Mouse (Mus musculus) naive thymus-derived CD4-positive, alpha-beta T cell, adult 2 months (primary cell): ENCODE measurements around the gene Tmem165.

Experiments used
- DNase-seq: peaks from one replicate; pipeline ENCODE4 v3.0.0-alpha.2; 2011; ENCODE audit warnings: low read depth

Tmem165 gene

DNA sequence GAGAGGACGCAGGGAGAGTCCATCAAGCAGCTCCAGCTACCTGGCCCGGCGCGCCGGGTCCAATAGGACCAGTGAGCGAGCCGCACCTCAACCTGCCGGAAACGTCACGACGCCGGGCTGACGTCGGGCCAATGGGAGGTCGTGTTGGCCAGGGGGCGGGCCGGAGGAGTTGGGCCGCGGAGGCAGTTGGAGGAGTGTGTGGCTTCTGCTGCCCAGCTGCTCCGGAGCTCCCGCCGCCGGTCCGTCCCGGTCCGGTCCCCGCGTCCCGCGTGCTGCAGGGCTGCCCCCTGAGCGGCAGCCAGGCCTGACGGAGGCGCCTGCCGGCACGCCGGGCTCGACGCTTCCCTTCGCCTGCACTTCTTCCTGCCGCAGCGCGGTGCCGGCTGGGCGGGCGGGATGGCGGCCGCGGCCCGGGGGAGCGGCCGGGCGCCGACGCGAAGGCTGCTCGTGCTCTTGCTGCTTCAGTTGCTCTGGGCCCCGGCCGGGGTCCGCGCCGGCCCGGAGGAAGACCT lies at the start of gene Tmem165:
Gene Tmem165 (plus strand): TSS at position 131 of the 512 bp plus-strand sequence.
- peak; percentile 91 for DNase-seq

DNA sequence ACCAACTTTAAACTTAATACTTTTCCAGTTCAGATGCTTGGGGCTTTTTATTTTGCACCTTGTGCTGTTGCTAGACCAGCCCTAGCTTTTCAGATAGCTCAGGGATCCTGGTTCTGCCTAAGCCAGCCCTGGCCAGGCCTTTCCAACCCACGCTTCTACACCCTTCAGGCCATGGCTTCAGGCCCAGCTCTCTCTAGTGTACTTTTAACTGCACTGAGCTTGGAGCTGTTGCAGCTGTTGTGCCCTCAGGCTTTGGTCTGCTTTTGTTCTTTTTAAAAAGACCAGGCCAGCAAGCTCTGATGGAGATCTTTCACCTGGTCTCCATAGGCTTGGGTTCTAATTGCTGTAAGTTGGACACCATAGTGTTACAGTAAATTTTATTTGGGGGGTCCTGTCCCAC lies 48.0 kb upstream of the Tmem165 start:
- DNase-seq = no peak

DNA sequence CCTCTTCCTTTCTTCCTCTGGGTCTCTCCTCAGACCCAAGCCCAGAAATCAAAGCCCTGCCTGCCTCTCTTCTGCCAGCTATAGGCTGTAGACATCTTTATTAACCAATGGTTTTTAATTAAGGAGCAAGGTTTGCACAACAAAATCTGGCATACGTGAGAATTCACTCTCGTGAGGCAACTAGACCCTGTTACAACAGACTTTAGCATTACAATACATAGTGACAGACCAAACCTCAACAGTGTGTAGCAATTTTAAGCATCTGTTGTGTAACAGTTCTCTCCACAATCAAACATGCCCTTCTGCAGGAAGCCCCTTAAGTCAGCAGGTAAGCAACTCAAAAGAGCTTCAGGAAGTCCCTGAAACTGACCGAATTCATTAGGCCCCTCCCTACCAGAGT lies 47.4 kb upstream of the Tmem165 start:
- no peak for DNase-seq

DNA sequence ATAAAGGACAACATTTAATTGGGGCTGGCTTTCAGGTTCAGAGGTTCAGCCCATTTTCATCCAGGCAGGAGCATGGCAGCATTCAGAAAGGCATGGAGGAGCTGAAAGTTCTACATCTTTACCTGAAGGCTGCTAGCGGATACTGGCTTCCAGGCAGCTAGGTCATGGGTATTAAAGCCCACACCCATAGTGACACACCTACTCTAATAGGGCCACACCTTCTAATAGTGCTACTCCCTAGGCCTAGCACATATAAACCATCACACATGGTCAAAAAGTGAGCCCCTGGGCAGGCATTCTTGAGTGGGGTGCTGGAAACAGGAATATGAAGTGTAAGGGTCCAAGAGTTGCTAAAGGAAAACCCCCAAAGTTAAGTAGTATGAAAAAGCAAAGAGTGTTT lies 46.1 kb upstream of the Tmem165 start:
- DNase-seq = no peak

DNA sequence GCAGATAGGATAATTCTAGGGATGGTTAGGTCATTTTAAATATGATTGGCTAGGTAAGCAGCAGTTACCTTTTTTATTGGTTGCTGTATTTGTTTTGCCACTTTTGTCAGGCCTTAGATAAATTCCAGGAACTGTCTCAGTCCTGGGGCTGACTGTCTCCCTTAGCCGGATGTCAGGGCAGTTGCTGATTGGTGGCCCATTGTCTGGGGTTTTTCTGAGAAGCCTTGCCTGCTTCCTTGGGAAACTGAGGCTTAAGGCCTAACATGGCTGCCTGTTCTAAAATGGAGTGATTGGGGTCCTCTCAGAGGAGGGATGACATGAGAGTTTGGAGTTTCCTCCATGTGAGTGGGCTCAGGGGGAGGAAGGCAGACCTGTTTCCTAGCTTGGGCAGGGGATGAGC lies 45.6 kb upstream of the Tmem165 start:
- DNase-seq = no peak

DNA sequence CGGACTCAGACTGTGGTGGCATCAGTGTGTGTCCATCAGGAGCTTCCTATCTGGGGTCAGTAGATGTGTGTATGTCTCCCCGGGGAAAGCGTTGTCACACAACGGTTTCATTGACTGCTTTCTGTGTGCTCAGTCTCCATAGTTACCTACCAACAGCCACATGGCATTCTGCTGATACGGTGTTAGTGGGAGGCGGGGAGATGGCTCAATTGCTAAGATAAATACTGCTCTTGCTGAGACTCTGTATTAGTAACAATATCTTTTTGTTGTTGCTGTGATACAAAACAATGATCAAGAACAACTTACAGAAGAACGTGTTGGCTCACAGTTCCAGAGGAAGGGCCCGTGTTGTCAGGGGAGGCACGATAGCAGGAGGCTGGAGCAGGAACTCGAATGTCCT lies 45.2 kb upstream of the Tmem165 start:
- no peak for DNase-seq

DNA sequence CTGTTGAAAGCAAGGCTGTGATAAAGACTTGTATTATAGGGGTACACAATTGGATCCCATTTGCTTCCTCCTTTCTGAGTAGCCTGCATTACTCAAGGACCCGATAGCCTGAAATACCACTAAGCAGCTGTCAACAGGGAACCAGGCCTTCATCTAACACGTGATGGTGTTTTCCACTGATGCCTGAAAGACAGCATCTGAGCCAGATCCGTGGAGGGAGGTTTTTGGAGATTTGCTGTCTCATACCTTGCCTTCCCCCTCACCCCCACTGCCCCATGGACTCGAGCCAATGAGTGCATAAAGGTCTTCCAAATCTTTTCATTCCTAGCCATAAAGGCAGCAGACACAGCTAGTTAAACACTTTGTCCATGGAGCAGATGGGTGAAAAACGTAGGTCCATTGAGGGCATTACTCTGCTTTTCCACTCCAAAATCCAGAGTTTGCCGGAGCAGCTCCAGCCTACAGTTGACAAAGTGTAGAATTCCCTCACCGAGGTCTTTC lies 44.5 kb upstream of the Tmem165 start:
- peak; percentile 18 for DNase-seq

DNA sequence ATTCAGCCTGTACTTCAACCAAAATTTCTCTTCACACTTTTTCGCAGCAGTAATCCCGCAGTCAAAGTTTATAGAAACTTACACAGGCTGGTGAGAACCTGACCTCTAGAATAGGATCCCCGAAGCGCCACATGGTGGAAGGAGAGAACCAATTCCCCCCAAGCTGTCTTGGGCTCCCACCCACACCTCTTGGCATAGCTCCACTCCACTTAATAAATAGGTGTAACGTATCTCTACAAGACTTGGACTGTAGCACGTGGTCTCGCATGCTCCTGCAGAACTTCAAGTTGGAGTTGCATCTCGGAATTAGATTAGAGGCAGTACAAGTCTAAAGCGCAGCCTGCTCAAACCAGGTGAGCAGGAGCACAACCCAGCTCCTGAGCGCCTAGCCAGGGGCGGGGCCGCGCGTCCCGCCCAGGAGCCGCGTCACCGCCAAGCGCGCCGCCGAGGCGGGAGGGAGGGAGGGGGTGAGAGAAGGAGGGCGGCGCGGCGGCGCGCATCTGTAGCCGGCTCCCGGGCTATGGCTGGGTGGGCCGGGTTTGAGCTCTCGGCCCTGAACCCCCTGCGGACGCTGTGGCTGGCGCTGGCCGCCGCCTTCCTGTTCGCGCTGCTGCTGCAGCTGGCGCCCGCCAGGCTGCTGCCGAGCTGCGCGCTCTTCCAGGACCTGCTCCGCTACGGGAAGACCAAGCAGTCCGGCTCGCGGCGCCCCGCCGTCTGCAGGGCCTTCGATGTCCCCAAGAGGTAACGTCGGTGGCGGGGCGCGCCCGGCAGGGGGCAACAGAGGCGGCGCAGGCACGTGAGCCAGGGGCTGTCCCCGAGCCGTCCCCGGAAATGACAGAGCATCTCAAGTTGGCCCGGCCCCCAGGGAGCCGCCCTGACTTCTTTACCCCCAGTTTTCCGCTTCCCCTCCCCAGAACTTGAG lies 43.6 kb upstream of the Tmem165 start, which contains the start of gene Srd5a3:
Gene Srd5a3 (plus strand): TSS at position 464 of the 922 bp plus-strand sequence.
- peak; percentile 98 for DNase-seq

DNA sequence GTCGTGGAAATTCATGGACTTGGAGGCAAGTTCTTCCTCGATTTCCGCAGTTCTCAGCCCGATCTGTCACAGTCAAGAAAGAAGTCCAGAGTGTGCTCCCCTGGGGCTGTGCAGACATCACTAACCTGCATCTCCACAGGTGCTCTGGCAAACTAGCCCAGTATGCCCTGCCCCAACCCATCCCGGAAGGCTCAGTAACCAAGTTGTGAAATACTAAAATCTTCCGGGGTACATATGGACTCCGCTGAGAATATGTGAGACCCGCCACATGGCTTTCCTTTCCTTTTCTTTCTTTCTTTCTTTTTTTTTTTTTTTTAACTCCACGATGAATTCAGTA lies 43.0 kb upstream of the Tmem165 start:
- no peak for DNase-seq

DNA sequence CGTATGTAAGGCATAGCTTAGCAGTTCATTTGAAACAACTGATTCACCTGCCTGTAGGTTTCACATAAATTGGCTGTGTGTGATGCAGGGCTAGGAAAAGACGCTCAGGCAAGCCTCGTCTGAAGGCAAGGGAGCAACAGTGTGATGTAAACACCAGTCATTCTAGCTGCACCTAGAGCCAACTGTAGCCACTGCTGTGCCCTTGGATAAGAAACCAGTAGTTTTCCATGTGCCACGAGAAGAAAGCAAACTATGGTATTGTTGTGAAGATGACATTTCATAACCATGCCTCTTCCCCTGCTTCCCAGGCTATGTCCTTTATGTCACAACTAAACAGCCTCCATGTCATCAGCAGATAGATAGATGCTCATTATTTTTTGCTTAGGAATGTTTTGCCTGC lies 40.3 kb upstream of the Tmem165 start:
- no peak for DNase-seq

DNA sequence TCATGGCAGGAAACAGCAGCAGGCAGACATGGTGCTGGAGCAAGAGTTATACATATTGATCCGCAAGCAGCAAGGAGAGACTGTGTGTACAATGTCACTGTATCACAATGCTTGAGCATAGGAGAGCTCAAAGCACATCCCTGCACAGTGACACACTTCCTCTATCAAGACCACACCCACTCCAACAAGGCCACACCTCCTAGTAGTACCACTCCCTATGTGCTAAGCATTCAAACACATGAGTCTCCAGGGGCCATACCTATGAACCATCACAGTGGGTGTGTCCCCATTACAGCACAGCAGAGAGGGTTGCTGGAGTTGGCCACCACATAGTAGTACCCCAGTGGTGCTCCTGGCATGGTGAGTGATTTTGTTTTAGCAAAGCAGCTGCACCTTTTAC lies 37.3 kb upstream of the Tmem165 start:
- no peak for DNase-seq

DNA sequence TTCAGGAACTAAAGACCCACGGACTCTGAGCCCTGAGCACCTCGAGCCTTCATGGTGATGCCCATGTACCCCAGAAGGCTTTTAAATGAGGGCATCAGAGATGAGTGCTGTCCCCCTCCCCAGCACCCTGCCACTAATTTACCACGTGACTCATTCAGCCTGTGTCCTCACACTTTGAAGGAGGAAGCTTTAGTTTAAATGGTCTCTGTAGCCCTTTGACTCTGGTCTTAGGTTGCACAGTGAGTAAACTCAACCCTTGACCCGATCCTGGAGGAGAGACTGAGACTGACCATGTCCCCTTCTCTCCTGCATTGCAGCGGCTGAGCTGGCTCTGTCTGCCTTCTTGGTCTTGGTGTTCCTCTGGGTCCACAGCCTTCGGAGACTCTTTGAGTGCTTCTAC lies 34.2 kb upstream of the Tmem165 start:
- DNase-seq = no peak

DNA sequence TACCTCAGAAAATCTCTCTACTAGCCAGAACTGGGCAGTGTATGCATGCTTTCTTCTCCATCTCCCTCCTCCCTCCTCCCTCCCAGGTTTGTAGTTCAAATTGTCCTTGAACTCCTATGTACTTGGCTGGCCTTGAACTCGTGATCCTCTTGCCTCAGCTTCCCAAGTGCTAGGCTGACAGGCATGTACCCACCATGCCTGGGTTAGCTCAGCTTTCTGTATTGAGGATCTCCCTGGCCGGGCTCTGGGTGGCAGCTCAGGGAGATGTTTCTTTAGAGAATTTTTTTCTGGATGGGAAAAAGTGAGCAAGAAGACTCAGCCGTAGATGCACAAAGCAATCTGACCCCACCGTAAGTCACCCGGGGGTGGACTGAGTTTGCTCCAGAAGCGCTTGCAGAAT lies 30.7 kb upstream of the Tmem165 start:
- no peak for DNase-seq

DNA sequence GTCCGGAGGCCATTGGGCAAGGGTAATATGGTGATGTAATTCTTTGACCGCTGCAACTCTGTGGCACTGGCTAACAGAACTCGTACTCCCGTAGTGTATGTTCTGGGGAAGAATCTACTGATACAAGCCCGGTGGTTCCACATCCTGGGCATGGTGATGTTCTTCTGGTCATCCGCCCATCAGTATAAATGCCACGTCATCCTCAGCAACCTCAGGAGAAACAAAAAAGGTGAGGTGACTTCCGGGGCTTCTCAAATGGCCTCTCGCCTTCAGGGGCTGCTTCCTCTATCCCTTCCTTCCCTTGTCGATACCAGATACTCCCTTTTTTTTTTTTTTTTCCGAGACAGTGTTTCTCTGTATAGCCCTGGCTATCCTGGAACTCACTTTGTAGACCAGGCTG lies 30.2 kb upstream of the Tmem165 start:
- DNase-seq = no peak

DNA sequence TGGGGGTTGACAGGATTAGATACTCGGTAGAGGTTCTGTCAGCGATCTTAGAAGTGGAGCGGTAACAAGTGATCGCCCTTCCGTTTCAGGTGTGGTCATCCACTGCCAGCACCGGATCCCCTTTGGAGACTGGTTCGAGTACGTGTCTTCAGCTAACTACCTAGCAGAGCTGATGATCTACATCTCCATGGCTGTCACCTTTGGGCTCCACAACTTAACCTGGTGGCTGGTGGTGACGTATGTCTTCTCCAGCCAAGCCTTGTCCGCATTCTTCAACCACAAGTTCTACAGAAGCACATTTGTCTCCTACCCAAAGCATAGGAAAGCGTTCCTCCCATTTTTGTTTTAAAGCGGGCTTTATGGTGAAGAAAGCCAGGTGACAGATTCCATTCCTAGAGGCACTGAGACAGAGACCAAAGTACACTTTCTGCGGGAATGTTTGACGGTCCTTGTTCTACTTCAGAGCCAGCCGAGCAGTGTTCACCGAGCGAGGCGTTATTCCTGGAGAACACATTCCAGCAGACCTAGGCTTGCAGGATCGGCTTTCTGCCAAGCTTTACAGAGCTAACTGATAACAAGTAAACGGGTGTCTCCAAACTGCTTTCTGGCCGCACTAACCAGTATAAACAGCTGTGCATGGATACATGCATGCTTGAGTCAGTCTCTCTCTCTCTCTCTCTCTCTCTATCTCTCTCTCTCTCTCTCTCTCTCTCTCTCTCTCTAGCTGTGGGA lies 29.1 kb upstream of the Tmem165 start:
- no peak for DNase-seq

DNA sequence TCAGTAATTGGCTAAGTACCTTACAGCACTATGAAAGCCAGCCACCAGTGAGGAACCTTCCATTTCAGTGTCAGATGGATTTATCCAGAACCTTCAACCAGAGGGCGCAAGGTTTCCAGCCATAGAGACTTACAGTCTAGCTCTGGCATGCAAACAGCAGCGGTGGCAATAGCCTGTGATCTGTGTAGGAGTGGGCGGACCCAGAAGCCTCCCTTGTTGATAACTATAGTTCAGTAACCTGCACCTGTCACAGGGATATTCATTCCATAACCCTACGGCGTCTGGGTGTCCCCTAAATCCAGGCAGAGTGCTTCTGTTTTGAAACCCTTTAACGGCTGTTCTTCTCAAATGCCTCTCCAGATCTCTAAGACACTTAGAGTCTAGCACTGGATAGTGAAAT lies 24.1 kb upstream of the Tmem165 start:
- DNase-seq = no peak

DNA sequence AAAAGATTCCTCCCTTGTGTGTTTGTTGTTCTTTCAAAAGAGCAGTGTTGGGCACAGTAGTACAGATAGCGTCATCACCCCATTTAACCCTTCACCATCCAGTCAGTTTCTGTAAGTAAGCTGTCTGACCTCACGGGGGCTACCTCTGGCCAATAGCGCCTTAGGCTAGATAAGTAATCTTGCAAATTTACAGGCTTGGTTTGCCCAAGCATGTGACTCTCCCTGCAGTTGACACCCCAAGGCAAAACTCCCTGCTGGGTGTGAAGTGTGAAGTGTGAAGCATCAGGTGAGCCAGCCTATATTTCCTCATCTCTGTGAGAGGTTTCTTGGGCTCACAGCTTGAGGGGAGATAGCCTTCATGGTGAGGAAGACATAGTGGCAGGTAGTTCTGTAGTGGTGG lies 23.6 kb upstream of the Tmem165 start:
- no peak for DNase-seq

DNA sequence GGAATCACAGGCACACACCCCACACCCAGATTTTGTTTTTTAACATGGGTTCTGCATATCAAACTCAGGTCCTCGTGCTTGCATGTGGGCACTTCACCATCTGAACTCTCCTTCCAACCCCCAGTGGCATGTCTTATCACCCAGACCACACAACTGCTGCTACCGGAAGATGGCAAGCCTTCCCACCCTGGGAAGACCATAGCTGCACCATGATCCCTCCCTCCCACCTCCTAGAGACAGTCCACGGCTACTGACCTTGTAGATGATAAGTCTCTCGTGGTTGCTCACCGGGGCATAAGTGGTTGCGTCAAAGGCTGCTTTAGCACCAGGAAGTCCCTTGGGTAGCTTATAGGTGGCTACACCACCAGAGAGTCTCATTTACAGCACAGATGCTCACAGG lies 22.2 kb upstream of the Tmem165 start:
- no peak for DNase-seq

DNA sequence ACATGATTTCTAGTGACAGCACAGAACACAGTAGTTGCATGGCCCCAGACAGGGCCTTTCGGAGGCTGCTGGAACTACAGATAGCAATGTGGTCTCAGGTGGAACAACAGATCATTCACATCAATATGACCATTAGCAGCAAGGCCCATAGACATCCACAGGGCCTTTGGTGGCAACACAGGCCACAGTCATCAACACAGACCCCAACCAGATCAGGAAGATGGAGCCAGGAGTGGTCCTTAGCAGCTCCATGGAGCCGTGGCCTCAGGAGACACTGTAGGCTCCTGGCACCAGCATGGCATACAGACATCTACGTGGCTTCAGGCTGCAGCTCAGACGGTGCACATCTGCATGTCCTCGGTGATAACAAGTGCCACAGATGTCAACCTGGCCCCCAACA lies 20.8 kb upstream of the Tmem165 start:
- no peak for DNase-seq

DNA sequence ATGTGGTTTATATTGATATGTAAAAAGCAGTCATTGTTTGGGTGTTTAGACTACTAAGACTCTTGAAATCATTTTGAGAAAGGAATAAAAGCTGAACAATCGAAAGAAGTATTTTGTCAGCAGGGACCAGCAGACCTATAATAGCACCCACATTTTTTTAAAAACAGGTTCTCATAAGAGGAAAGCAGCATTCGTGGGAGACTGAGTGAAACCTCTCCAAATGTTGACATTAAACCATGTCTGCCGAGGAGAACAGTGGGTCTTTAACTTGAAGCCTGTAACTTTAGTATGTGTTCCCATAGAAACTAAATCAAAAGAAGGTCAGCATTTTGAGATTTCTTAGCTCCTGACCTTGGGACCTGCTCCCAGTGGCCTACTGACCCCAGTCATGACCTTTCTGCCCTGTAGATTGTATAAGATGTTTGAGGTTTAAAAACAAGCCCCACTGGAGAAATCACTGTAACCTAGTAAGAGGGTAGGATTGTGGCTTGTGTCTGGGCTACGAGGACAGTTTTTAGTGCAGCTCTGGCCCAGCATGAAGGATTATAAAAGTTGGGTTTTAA lies 19.8 kb upstream of the Tmem165 start:
- no peak for DNase-seq

DNA sequence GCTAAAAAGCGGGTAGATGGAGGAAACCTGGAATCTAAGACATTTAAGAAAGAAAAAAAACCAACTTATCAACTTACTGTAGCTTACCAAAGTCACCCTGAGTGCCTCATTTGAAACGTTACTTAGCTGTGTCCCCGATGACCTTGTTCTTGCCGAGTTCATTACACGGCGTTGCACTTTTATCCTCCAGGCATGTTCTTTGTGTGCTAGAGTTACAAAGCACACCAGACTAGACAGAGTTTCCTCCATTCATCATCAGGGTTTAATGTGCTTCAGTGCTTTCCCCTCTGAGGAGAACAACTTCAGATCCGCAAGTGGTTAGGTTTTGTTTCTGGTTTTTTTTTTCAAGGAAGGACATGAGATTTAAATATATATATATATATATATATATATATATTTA lies 18.9 kb upstream of the Tmem165 start:
- no peak for DNase-seq

DNA sequence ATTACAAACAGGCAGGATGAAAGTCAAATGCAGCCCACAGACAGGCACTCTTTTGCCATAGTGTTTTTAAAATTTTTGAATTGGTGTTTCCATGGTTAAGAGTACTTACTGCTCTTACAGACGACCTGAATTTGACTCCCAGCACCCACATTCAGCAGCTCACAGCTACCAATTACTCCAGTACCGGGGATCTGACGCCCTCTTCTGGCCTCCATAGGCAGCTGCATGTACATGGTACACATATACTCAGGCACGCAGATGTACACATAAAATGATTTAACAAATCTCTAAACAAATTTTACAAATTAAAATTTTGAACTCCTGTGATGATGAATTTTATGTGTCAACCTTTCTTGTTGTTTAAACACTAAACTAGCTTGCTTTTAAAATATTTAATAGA lies 13.2 kb upstream of the Tmem165 start:
- no peak for DNase-seq

DNA sequence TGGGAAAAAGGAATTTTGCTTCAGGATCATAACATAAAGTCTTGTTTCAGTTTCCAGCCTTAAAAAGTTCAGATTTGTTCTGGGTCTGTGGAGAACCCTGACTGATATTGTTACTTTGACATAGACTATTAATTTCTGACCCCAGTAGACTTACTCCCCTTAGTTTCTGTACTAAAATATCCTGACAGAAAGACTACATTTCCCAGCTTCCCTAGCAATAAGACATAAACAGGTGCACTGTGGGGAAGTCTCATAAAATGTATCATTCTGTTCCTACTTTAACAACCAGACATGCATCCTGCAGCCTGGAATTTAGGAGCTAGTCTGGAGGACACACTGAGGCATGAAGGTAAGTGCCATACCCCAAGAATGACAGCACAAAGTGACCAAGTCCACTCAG lies 12.6 kb upstream of the Tmem165 start:
- DNase-seq = no peak
